Mouse (Mus musculus) erythroid progenitor cell, adult 5-6 weeks (primary cell): ENCODE measurements at regions not wholly inside any gene's neighbourhood (a gene's known extent, or its start where the extent isn't known, plus 50 kb on each side); places are given as distances from the start of the nearest gene placed in this dataset.
"Not testable (repeated sequence)": the region's sequence is repeated elsewhere in the genome, so short reads cannot be mapped to it uniquely, and the experiment has no call there.

Experiments used
- ATAC-seq: replicated peaks from 2 replicates; pipeline ENCODE4 v1.8.0; 2016; ENCODE audit warnings: moderate number of reproducible peaks, mild to moderate bottlenecking, moderate TSS enrichment, inconsistent platforms; ENCODE audit not compliant: poor library complexity, low FRiP score, severe bottlenecking

GRCm38 (mm10) chr1:105900158-105900557, 90.0 kb upstream of the Zcchc2 start:
- ATAC-seq = no peak

- no peak for ATAC-seq
Measured at GRCm38 (mm10) chr1:105900920-105901319, 89.3 kb upstream of the Zcchc2 start.

- no peak for ATAC-seq
Measured at GRCm38 (mm10) chr1:105903286-105904115, 86.7 kb upstream of the Zcchc2 start.

- peak; percentile 42; the same call in 1 of the 2 replicates for ATAC-seq
Measured at GRCm38 (mm10) chr1:105904737-105905136, 85.5 kb upstream of the Zcchc2 start.

- no peak for ATAC-seq
Measured at GRCm38 (mm10) chr1:105905785-105906426, 84.3 kb upstream of the Zcchc2 start.

GRCm38 (mm10) chr1:105906427-105906798, 83.8 kb upstream of the Zcchc2 start:
- ATAC-seq = no peak

- no peak for ATAC-seq
Measured at GRCm38 (mm10) chr1:105908029-105908876, 82.0 kb upstream of the Zcchc2 start.

- no peak for ATAC-seq
Measured at GRCm38 (mm10) chr1:105909121-105909520, 81.1 kb upstream of the Zcchc2 start.

- no peak for ATAC-seq
Measured at GRCm38 (mm10) chr1:105911714-105912113, 78.5 kb upstream of the Zcchc2 start.

- ATAC-seq = no peak
Measured at GRCm38 (mm10) chr1:105921842-105922241, 68.4 kb upstream of the Zcchc2 start.

- no peak for ATAC-seq
Measured at GRCm38 (mm10) chr1:105922586-105922985, 67.6 kb upstream of the Zcchc2 start.

- ATAC-seq = no peak
Measured at GRCm38 (mm10) chr1:105923001-105923400, 67.2 kb upstream of the Zcchc2 start.

GRCm38 (mm10) chr1:105925617-105926370, 64.4 kb upstream of the Zcchc2 start:
- ATAC-seq = no peak

GRCm38 (mm10) chr1:105926871-105927270, 63.3 kb upstream of the Zcchc2 start:
- no peak for ATAC-seq

- no peak for ATAC-seq
Measured at GRCm38 (mm10) chr1:105930841-105931240, 59.4 kb upstream of the Zcchc2 start.

- ATAC-seq = not testable (repeated sequence)
Measured at GRCm38 (mm10) chr1:105934171-105934570, 56.0 kb upstream of the Zcchc2 start.
